ENCODE assay signal across 8 mouse cellular contexts in genomic region chr10:82127850-82128401, GRCm38 (mm10). TPM values are rescaled to one million over a fixed set of nuclear protein-coding genes. Genes with fewer than 3 reads are reported as not detected.
DNase-seq lines count a peak whose midpoint lies in the region; ATAC-seq and TF ChIP-seq lines count a peak whose summit lies in the region.

Gene AU041133, plus strand, starts transcription at chr10:82128013.

- H3K4me1 ChIP-seq in E14TG2a.4 (replicated peaks; ENCODE audit: low read depth, low read length), result peaks cover 23% of the 10 kb centered on the region
- H3K4me1 ChIP-seq in forebrain, embryonic 12.5 days, result no peaks in the 10 kb centered on the region
- no peaks in the 10 kb centered on the region for H3K4me1 ChIP-seq in heart, postnatal 0 days (ENCODE audit: control insufficient read depth, insufficient read depth)
- 0 out of 2 replicates have a peak, but pooled peaks cover 2% of the 10 kb centered on the region for H3K4me1 ChIP-seq in liver, embryonic 16.5 days (ENCODE audit: control insufficient read depth, low read depth, low read length)
- H3K4me1 ChIP-seq in neural tube, embryonic 13.5 days (replicated peaks), result peaks cover 12% of the 10 kb centered on the region; the same call in 1 of the 2 replicates
- H3K4me1 ChIP-seq in testis, adult 2 months (ENCODE audit: control insufficient read depth, insufficient read depth, low read length), result no peaks in the 10 kb centered on the region

- peak; percentile 100 for ATAC-seq in forebrain, embryonic 12.5 days (ENCODE audit: low FRiP score)
- ATAC-seq in heart, postnatal 0 days (ENCODE audit: insufficient read depth, low read depth), result peak; percentile 99
- peak; percentile 99 for ATAC-seq in liver, embryonic 16.5 days (ENCODE audit: low read depth)
- peak; percentile 100 for ATAC-seq in neural tube, embryonic 13.5 days (ENCODE audit: low read depth)

- no peaks in the 10 kb centered on the region for H3K36me3 ChIP-seq in E14TG2a.4 (ENCODE audit: insufficient read depth, low read length)
- peaks cover 5% of the 10 kb centered on the region; the same call in 1 of the 2 replicates for H3K36me3 ChIP-seq in forebrain, embryonic 12.5 days (replicated peaks)
- H3K36me3 ChIP-seq in heart, postnatal 0 days (replicated peaks; ENCODE audit: control insufficient read depth, insufficient read depth, low read length), result 0 out of 2 replicates have a peak, but pooled peaks cover 5% of the 10 kb centered on the region
- H3K36me3 ChIP-seq in liver, embryonic 16.5 days (ENCODE audit: control insufficient read depth, insufficient read depth), result no peaks in the 10 kb centered on the region
- H3K36me3 ChIP-seq in neural tube, embryonic 13.5 days, result peaks cover 24% of the 10 kb centered on the region
- H3K36me3 ChIP-seq in testis, adult 2 months (ENCODE audit: control insufficient read depth, insufficient read depth, low read length), result no peaks in the 10 kb centered on the region

- peak within 1 kb of the TSS; percentile 61 for H3K9ac ChIP-seq in forebrain, embryonic 12.5 days
- peak within 1 kb of the TSS; percentile 67 for H3K9ac ChIP-seq in heart, postnatal 0 days (replicated peaks; ENCODE audit: low read depth, low read length)
- H3K9ac ChIP-seq in liver, embryonic 16.5 days (ENCODE audit: low read depth, low read length), result peak within 1 kb of the TSS; percentile 66
- H3K9ac ChIP-seq in neural tube, embryonic 13.5 days, result peak within 1 kb of the TSS; percentile 77

- H3K4me2 ChIP-seq in forebrain, embryonic 12.5 days, result peak within 1 kb of the TSS; percentile 54
- peak within 1 kb of the TSS; percentile 65 for H3K4me2 ChIP-seq in heart, postnatal 0 days (ENCODE audit: low read depth, low read length)
- peak within 1 kb of the TSS; percentile 68 for H3K4me2 ChIP-seq in liver, embryonic 16.5 days (ENCODE audit: low read depth, low read length)
- peak within 1 kb of the TSS; percentile 59 for H3K4me2 ChIP-seq in neural tube, embryonic 13.5 days

- no peaks in the 10 kb centered on the region for H3K9me3 ChIP-seq in E14TG2a.4 (ENCODE audit: low read length)
- H3K9me3 ChIP-seq in forebrain, embryonic 12.5 days, result peaks cover 43% of the 10 kb centered on the region
- peaks cover 40% of the 10 kb centered on the region for H3K9me3 ChIP-seq in heart, postnatal 0 days (replicated peaks; ENCODE audit: control insufficient read depth, low read length)
- no peaks in the 10 kb centered on the region; the same call in 1 of the 2 replicates for H3K9me3 ChIP-seq in liver, embryonic 16.5 days (replicated peaks; ENCODE audit: control insufficient read depth, low read length)
- peaks cover 55% of the 10 kb centered on the region for H3K9me3 ChIP-seq in neural tube, embryonic 13.5 days

- DNase-seq in c-Kit-positive CD71-positive TER-119-positive erythroid progenitor cells, embryonic 14.5 days (ENCODE audit: low spot score), result peak; percentile 76
- peak; percentile 91 for DNase-seq in heart, postnatal 0 days (ENCODE audit: low spot score)
- DNase-seq in kidney, postnatal 4 days, result peak; percentile 89 to 94

- peak within 1 kb of the TSS; percentile 85 for H3K27ac ChIP-seq in forebrain, embryonic 12.5 days
- peak within 1 kb of the TSS; percentile 87 for H3K27ac ChIP-seq in heart, postnatal 0 days (ENCODE audit: low read depth)
- peak within 1 kb of the TSS; percentile 40 for H3K27ac ChIP-seq in liver, embryonic 16.5 days (ENCODE audit: low read length)
- H3K27ac ChIP-seq in neural tube, embryonic 13.5 days (replicated peaks), result peak within 1 kb of the TSS; percentile 90
- H3K27ac ChIP-seq in testis, adult 2 months (ENCODE audit: control insufficient read depth, insufficient read depth, low read depth, low read length), result peak within 1 kb of the TSS; percentile 33; the same call in 1 of the 2 replicates

- WGBS in forebrain, embryonic 12.5 days, result 5% methylated on average over 41 of the region's 41 CpGs
- 2% methylated on average over 41 of the region's 41 CpGs for WGBS in heart, postnatal 0 days
- whole genome bisulfite sequencing in liver, embryonic 16.5 days (ENCODE audit: insufficient replicate concordance), result under 1% methylated on average over 41 of the region's 41 CpGs
- WGBS in neural tube, embryonic 13.5 days, result 2% methylated on average over 41 of the region's 41 CpGs

- TF ChIP-seq POLR2A in testis, adult 2 months (IDR thresholded peaks at IDR 0.05; ENCODE audit: control insufficient read depth, low read depth, low read length), result peak; percentile 84

- peak within 1 kb of the TSS; percentile 94 for H3K4me3 ChIP-seq in E14TG2a.4 (replicated peaks; ENCODE audit: low read length)
- peak within 1 kb of the TSS; percentile 65 for H3K4me3 ChIP-seq in forebrain, embryonic 12.5 days (replicated peaks)
- H3K4me3 ChIP-seq in heart, postnatal 0 days (ENCODE audit: low read depth, low read length), result peak within 1 kb of the TSS; percentile 73
- peak within 1 kb of the TSS; percentile 68 for H3K4me3 ChIP-seq in liver, embryonic 16.5 days (ENCODE audit: low read depth, low read length)
- peak within 1 kb of the TSS; percentile 68 for H3K4me3 ChIP-seq in neural tube, embryonic 13.5 days
- H3K4me3 ChIP-seq in testis, adult 2 months (ENCODE audit: control insufficient read depth, low read depth, low read length), result peak within 1 kb of the TSS; percentile 92

- TF ChIP-seq CTCF in E14TG2a.4 (conservative IDR thresholded peaks at IDR 0.05; ENCODE audit: low read length), result no peak
- no peak for TF ChIP-seq CTCF in heart, postnatal 0 days (IDR thresholded peaks at IDR 0.05; ENCODE audit: low read depth)
- TF ChIP-seq CTCF in testis, adult 2 months (IDR thresholded peaks at IDR 0.05; ENCODE audit: control insufficient read depth, insufficient read depth, insufficient replicate concordance, low read depth, low read length), result no peak

- TF ChIP-seq EP300 in heart, postnatal 0 days (IDR thresholded peaks at IDR 0.05; ENCODE audit: low read depth), result no peak

- no peaks in the 10 kb centered on the region for H3K27me3 ChIP-seq in E14TG2a.4 (ENCODE audit: insufficient read depth, low read length)
- no peaks in the 10 kb centered on the region for H3K27me3 ChIP-seq in forebrain, embryonic 12.5 days
- H3K27me3 ChIP-seq in heart, postnatal 0 days (ENCODE audit: control insufficient read depth, insufficient read depth, low read length), result no peaks in the 10 kb centered on the region
- no peaks in the 10 kb centered on the region for H3K27me3 ChIP-seq in liver, embryonic 16.5 days (ENCODE audit: control insufficient read depth, insufficient read depth, low read depth, low read length)
- no peaks in the 10 kb centered on the region for H3K27me3 ChIP-seq in neural tube, embryonic 13.5 days
- H3K27me3 ChIP-seq in testis, adult 2 months (ENCODE audit: control insufficient read depth, insufficient read depth, low read length), result no peaks in the 10 kb centered on the region

RNA-seq across cellular contexts. Expression of gene AU041133, which starts in this region (rescaled TPM):
- polyA plus RNA-seq in forebrain, embryonic 12.5 days (2016; fragmentation: Nextera tagmentation; extraction: Ambion mirVana), result 6.2 and 6.8 TPM in 2 replicates
- 2.8 and 3.7 TPM in 2 replicates for total RNA-seq in heart, postnatal 0 days (2014; rRNA removed; ENCODE audit: low replicate concordance)
- polyA plus RNA-seq in heart, postnatal 0 days (2015; fragmentation: Nextera tagmentation; extraction: Ambion mirVana), result 4.3 and 4.7 TPM in 2 replicates
- polyA plus RNA-seq in liver, embryonic 16.5 days (2015; fragmentation: Nextera tagmentation; extraction: Ambion mirVana), result 0.98 and 1.6 TPM in 2 replicates
- 7.4 and 9.0 TPM in 2 replicates for polyA plus RNA-seq in neural tube, embryonic 13.5 days (2015; fragmentation: Nextera tagmentation; extraction: Ambion mirVana)
- polyA plus RNA-seq in testis, adult 2 months (2012; rRNA removed), result 0.16 and 0.28 TPM in 2 replicates

Comparison
In these comparisons a context has a peak if more than half of its experiments do, and no peak if none do; other contexts are left out.
1. Peak in every context shown above with its lines: DNase-seq, ATAC-seq, H3K4me3 ChIP-seq and H3K27ac ChIP-seq.
2. H3K27ac ChIP-seq: peak in every context shown above with its lines; median percentile 90 in neural tube, embryonic 13.5 days; 87 in heart, postnatal 0 days; 85 in forebrain, embryonic 12.5 days; 40 in liver, embryonic 16.5 days; 33 in testis, adult 2 months.